Mouse (Mus musculus) midbrain, embryonic 16.5 days (tissue): ENCODE measurements around the gene Slc16a5. TPM values are rescaled to one million over a fixed set of nuclear protein-coding genes. Genes with fewer than 3 reads are reported as not detected.

Experiments used
- ATAC-seq: fragments of 200-750 bp; cut with Nextera tagmentation; 2 replicates; pipeline ENCODE4 v1.8.0; 2017; ENCODE audit warnings: moderate TSS enrichment
- H3K27ac ChIP-seq: fragments of 300-500 bp; sonication (generic); 2 replicates; pipeline ENCODE4 v1.5.1; 2014; ENCODE audit warnings: mild to moderate bottlenecking, low read length, mixed read lengths
- H3K27me3 ChIP-seq: fragments of 300-500 bp; sonication (generic); 2 replicates; pipeline ENCODE4 v1.6.1; 2014; ENCODE audit warnings: low read depth, low read length, mixed read lengths; ENCODE audit not compliant: control insufficient read depth, insufficient read depth
- H3K36me3 ChIP-seq: fragments of 300-500 bp; sonication (generic); 2 replicates; pipeline ENCODE4 v1.6.1; 2014; ENCODE audit warnings: mild to moderate bottlenecking, low read length, moderate library complexity, mixed read lengths; ENCODE audit not compliant: control insufficient read depth, insufficient read depth
- H3K4me1 ChIP-seq: fragments of 300-500 bp; sonication (generic); 2 replicates; pipeline ENCODE4 v1.6.1; 2014; ENCODE audit warnings: mild to moderate bottlenecking, low read length, mixed read lengths; ENCODE audit not compliant: control insufficient read depth, insufficient read depth
- H3K4me2 ChIP-seq: fragments of 300-500 bp; sonication (generic); 2 replicates; pipeline ENCODE4 v1.6.1; 2014; ENCODE audit warnings: mild to moderate bottlenecking, low read length, mixed read lengths
- H3K4me3 ChIP-seq: fragments of 300-500 bp; sonication (generic); 2 replicates; pipeline ENCODE4 v1.5.1; 2014; ENCODE audit warnings: low read depth, mild to moderate bottlenecking, low read length, moderate library complexity, mixed read lengths
- H3K9ac ChIP-seq: fragments of 300-500 bp; sonication (generic); 2 replicates; pipeline ENCODE4 v1.6.1; 2014; ENCODE audit warnings: low read depth, low read length, mixed read lengths
- H3K9me3 ChIP-seq: fragments of 300-500 bp; sonication (generic); replicated peaks from 2 replicates; pipeline ENCODE4 v1.6.1; 2014; ENCODE audit warnings: mild to moderate bottlenecking, low read length, mixed read lengths; ENCODE audit not compliant: control insufficient read depth, poor library complexity, severe bottlenecking
- WGBS: fragments of 180-500 bp; shearing (Covaris S2); extraction: QIAGEN DNeasy Blood & Tissue Kit; methylation state at CpG from one replicate; pipeline ENCODE4 v1.1.7; 2014; 5-methylcytosine and 5-hydroxymethylcytosine counted together
- polyA plus RNA-seq: library from polyadenylated mRNA; unstranded; fragments of >200 nt; fragmentation: Nextera tagmentation; extraction: Ambion mirVana; gene quantifications from 2 replicates; pipeline ENCODE4 v1.2.1, GENCODE M21; 2015

Gene Slc16a5
- polyA plus RNA-seq, 1 experiment from 2014 or later, result 0.19 TPM

GRCm38 (mm10) chr11:115439906-115440595, 22.2 kb upstream of the Slc16a5 start, which contains the start of gene Trim80:
TSS of gene Trim80 (plus strand) at chr11:115440545.
- Histone ChIP-seq H3K9ac (no peak within 1 kb of the TSS), H3K9me3 (no peaks in the 10 kb centered on the region), H3K36me3 (no peaks in the 10 kb centered on the region), H3K27me3 (no peaks in the 10 kb centered on the region), H3K4me3 (no peak within 1 kb of the TSS), H3K27ac (no peak within 1 kb of the TSS), H3K4me2 (no peak within 1 kb of the TSS), H3K4me1 (peaks cover 8% of the 10 kb centered on the region; the same call in 1 of the 2 replicates)
- no peak for ATAC-seq
- 94% methylated on average over 9 of the region's 9 CpGs for WGBS

DNA sequence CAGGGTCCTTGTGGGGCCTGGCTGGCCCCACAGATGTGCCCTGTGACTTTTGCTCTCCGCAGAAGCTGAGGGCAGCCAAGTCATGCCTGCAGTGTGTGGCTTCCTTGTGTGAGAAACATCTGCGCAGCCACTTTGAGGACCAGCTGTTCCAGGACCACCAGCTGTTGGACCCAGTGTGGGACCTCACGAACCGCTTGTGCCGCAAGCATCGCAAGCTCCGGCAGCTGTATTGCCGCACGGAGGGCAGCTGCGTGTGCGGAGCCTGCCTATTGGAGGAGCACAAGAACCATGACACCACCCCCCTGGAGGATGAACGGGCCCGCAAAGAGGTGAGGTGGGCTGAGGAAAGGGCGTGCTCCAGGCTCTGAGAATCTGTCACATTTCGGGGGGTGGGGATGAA, 20.9 kb upstream of the Slc16a5 start:
- Histone ChIP-seq H3K4me3 (no peak overlapping the region), H3K9me3 (no peaks in the 10 kb centered on the region), H3K4me2 (no peak overlapping the region), H3K4me1 (no peaks in the 10 kb centered on the region; the same call in 1 of the 2 replicates), H3K27ac (no peak overlapping the region), H3K36me3 (no peaks in the 10 kb centered on the region), H3K9ac (no peak overlapping the region), H3K27me3 (no peaks in the 10 kb centered on the region)
- WGBS, result 41% methylated on average over 15 of the region's 15 CpGs
- no peak for ATAC-seq

- 90% methylated on average over 3 of the region's 3 CpGs for WGBS
Measured at GRCm38 (mm10) chr11:115446906-115447305, 15.4 kb upstream of the Slc16a5 start.

DNA sequence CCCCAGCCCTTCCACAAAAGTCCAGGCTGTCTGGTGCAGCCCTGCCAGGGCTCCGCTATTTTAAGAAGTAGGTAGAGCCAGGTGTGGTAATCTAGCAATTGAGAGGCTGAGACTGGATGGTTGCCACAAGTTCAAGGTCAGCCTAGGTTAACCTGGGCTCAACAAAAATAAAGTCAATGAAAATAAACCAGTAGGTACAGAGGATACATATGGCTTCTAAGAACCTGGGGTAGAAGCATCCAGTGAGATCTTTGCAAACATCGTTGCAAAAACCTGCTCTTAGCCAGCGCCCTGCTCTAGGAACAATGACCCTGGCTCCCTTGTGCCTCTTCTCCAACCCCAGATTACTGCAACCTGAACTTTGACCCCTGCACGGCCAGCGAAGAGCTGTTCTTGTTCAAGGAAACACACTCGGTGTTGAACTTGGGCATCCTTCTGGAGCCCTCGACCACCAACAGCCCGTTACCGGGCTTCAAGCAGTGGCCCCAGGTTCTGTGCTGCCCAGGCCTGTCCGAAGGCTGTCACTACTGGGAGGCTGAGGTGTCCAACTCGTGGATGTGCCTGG, 14.9 kb upstream of the Slc16a5 start:
- 83% methylated on average over 11 of the region's 11 CpGs for WGBS

More at GRCm38 (mm10) chr11:115446906-115447305, 15.4 kb upstream of the Slc16a5 start:
- H3K9ac ChIP-seq, result no peak overlapping the region
- H3K4me1 ChIP-seq, result no peaks in the 10 kb centered on the region
- no peaks in the 10 kb centered on the region for H3K36me3 ChIP-seq
- ATAC-seq, result no peak
- no peak overlapping the region for H3K4me2 ChIP-seq
- H3K27me3 ChIP-seq, result no peaks in the 10 kb centered on the region
- H3K27ac ChIP-seq, result no peak overlapping the region
- H3K9me3 ChIP-seq, result no peaks in the 10 kb centered on the region
- no peak overlapping the region for H3K4me3 ChIP-seq

GRCm38 (mm10) chr11:115448075-115448474, 14.2 kb upstream of the Slc16a5 start:
- Histone ChIP-seq H3K9ac (no peak overlapping the region), H3K36me3 (no peaks in the 10 kb centered on the region), H3K4me3 (no peak overlapping the region), H3K27ac (no peak overlapping the region), H3K27me3 (no peaks in the 10 kb centered on the region), H3K9me3 (no peaks in the 10 kb centered on the region), H3K4me2 (no peak overlapping the region), H3K4me1 (no peaks in the 10 kb centered on the region)
- WGBS, result 84% methylated on average over 16 of the region's 16 CpGs
- no peak for ATAC-seq

More for the DNA sequence above, 14.9 kb upstream of the Slc16a5 start:
- no peaks in the 10 kb centered on the region for H3K36me3 ChIP-seq
- H3K27me3 ChIP-seq, result no peaks in the 10 kb centered on the region
- H3K27ac ChIP-seq, result no peak overlapping the region
- ATAC-seq, result no peak
- H3K4me2 ChIP-seq, result no peak overlapping the region
- no peak overlapping the region for H3K9ac ChIP-seq
- H3K4me3 ChIP-seq, result no peak overlapping the region
- no peaks in the 10 kb centered on the region for H3K4me1 ChIP-seq
- no peaks in the 10 kb centered on the region for H3K9me3 ChIP-seq

- Histone ChIP-seq H3K4me1 (no peaks in the 10 kb centered on the region), H3K36me3 (no peaks in the 10 kb centered on the region), H3K27ac (no peak overlapping the region), H3K27me3 (no peaks in the 10 kb centered on the region), H3K9me3 (no peaks in the 10 kb centered on the region), H3K4me2 (no peak overlapping the region), H3K4me3 (no peak overlapping the region), H3K9ac (no peak overlapping the region)
- ATAC-seq, result no peak
- WGBS, result 67% methylated on average over 7 of the region's 7 CpGs
Measured at GRCm38 (mm10) chr11:115448998-115449397, 13.3 kb upstream of the Slc16a5 start.

DNA sequence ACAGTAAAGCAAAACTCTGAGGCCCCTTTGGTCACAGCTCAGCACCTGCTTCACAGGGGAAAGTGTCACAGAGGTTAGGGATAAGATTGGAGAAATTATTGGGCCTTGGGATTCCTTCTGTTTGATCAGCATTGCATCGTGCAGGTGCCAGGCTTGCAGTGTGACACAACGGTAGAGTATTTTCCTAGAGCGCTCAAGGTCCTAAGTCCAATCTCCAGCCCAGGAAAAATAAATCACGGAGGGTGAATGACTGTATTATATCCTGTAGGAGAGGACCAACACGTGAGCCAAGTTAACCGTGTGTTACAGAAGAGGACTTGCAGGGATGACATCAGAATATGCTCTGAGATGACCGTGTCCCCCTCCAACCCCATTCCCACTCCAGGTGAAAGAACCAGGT, 12.1 kb upstream of the Slc16a5 start:
- 90% methylated on average over 7 of the region's 7 CpGs for WGBS
- H3K36me3 ChIP-seq, result no peaks in the 10 kb centered on the region
- H3K27ac ChIP-seq, result no peak overlapping the region
- no peaks in the 10 kb centered on the region for H3K4me1 ChIP-seq
- no peak overlapping the region for H3K4me2 ChIP-seq
- no peak overlapping the region for H3K9ac ChIP-seq
- H3K4me3 ChIP-seq, result no peak overlapping the region
- H3K27me3 ChIP-seq, result no peaks in the 10 kb centered on the region
- H3K9me3 ChIP-seq, result no peaks in the 10 kb centered on the region
- no peak for ATAC-seq

DNA sequence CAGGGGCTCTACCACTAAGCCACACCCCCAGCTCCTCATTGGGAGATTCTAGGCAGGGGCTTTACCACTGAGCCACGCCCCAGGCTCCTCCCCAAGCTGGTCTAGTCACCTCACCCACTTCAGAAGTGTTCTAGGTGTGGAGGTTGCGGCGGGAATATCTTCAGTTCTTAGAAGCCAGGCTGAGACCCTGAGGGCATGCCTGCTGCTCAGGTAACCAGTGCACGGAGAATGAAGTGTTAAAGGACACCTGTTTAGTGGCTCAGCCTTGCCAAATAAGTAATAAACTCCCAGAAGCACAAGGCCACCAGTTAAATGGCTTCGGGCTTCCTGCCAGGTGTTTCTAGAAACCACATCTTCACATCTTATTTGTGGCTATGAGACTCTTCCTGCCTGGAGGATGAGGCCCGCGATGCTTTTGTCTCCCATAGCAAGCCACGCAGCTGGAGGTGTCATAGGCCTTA, 10.5 kb upstream of the Slc16a5 start:
- no peaks in the 10 kb centered on the region for H3K9me3 ChIP-seq
- H3K4me3 ChIP-seq, result no peak overlapping the region
- H3K9ac ChIP-seq, result no peak overlapping the region
- ATAC-seq, result no peak
- H3K27me3 ChIP-seq, result no peaks in the 10 kb centered on the region
- H3K4me1 ChIP-seq, result no peaks in the 10 kb centered on the region
- H3K4me2 ChIP-seq, result no peak overlapping the region
- 86% methylated on average over 8 of the region's 8 CpGs for WGBS
- no peaks in the 10 kb centered on the region for H3K36me3 ChIP-seq
- no peak overlapping the region for H3K27ac ChIP-seq

DNA sequence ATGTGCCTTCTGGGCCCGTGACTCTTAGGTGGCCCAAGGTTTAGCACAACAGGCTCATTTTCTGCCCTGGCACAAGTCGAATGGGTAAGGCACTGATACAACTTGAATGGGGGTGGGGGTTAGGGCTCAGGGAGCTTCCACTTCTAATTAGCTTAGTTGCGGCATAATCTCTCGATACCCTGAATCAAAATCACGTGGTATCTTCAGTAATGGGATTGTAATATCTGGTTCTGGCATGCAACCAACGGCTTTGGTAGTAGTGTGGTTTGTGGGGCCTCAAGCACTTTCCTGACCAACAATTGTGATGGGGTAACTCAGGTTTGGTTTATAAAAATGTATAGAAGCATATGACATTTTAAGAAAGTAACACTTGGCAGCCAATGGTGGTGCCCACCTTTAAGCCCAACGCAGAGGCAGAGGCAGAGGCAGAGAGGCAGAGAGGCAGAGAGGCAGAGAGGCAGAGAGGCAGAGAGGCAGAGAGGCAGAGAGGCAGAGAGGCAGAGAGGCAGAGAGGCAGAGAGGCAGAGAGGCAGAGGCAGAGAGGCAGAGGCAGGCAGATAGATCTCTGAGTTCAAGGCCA, 9.9 kb upstream of the Slc16a5 start:
- Histone ChIP-seq H3K4me2 (no peak overlapping the region), H3K9ac (no peak overlapping the region), H3K4me3 (no peak overlapping the region), H3K4me1 (no peaks in the 10 kb centered on the region), H3K27me3 (no peaks in the 10 kb centered on the region), H3K27ac (no peak overlapping the region), H3K9me3 (no peaks in the 10 kb centered on the region), H3K36me3 (no peaks in the 10 kb centered on the region)
- WGBS, result 76% methylated on average over 7 of the region's 7 CpGs
- no peak for ATAC-seq
